Mouse (Mus musculus) embryonic facial prominence, embryonic 14.5 days (tissue): ENCODE measurements at regions not wholly inside any gene's neighbourhood (a gene's known extent, or its start where the extent isn't known, plus 50 kb on each side); places are given as distances from the start of the nearest gene placed in this dataset.

Source experiments
- ATAC-seq: fragments of 200-750 bp; cut with Nextera tagmentation; 2 replicates; pipeline ENCODE4 v1.8.0; 2017; ENCODE audit warnings: low read depth, moderate number of reproducible peaks, moderate TSS enrichment
- DNase-seq: peaks from one replicate; pipeline ENCODE4 v3.0.0-alpha.2; 2015; ENCODE audit warnings: low spot score
- H3K27ac ChIP-seq: fragments of 300-500 bp; sonication (generic); replicated peaks from 2 replicates; pipeline ENCODE4 v1.5.1; 2014; ENCODE audit warnings: low read depth, mild to moderate bottlenecking, low read length, moderate library complexity
- H3K27me3 ChIP-seq: fragments of 300-500 bp; sonication (generic); replicated peaks from 2 replicates; pipeline ENCODE4 v1.6.1; 2014; ENCODE audit warnings: low read length; ENCODE audit not compliant: control insufficient read depth, insufficient read depth
- H3K36me3 ChIP-seq: fragments of 300-500 bp; sonication (generic); 2 replicates; pipeline ENCODE4 v1.6.1; 2014; ENCODE audit warnings: low read length, mixed read lengths; ENCODE audit not compliant: control insufficient read depth, insufficient read depth
- H3K4me1 ChIP-seq: fragments of 300-500 bp; sonication (generic); 2 replicates; pipeline ENCODE4 v1.6.1; 2014; ENCODE audit warnings: antibody characterized with exemption, low read length; ENCODE audit not compliant: control insufficient read depth, insufficient read depth
- H3K4me2 ChIP-seq: fragments of 300-500 bp; sonication (generic); 2 replicates; pipeline ENCODE4 v1.6.1; 2014; ENCODE audit warnings: low read depth, mild to moderate bottlenecking, low read length, moderate library complexity, mixed read lengths
- H3K4me3 ChIP-seq: fragments of 300-500 bp; sonication (generic); 2 replicates; pipeline ENCODE4 v1.5.1; 2014; ENCODE audit warnings: low read depth, mild to moderate bottlenecking, low read length
- H3K9ac ChIP-seq: fragments of 300-500 bp; sonication (generic); 2 replicates; pipeline ENCODE4 v1.6.1; 2014; ENCODE audit warnings: low read depth, mild to moderate bottlenecking, low read length, moderate library complexity, mixed read lengths
- H3K9me3 ChIP-seq: fragments of 300-500 bp; sonication (generic); 2 replicates; pipeline ENCODE4 v1.6.1; 2016; ENCODE audit warnings: low read length; ENCODE audit not compliant: control insufficient read depth
- WGBS: fragments of 180-500 bp; shearing (Covaris S2); extraction: QIAGEN DNeasy Blood & Tissue Kit; methylation state at CpG from one replicate; pipeline ENCODE4 v1.1.7; 2014; 5-methylcytosine and 5-hydroxymethylcytosine counted together

- 62% methylated on average over 13 of the region's 13 CpGs for WGBS
- H3K27ac ChIP-seq, result no peak overlapping the region
- ATAC-seq (peak; percentile 75), DNase-seq (peak; percentile 56)
- H3K9ac ChIP-seq, result no peak overlapping the region
- no peak overlapping the region for H3K4me3 ChIP-seq
- H3K36me3 ChIP-seq, result no peaks in the 10 kb centered on the region
- 0 out of 2 replicates have a peak, but pooled peaks cover 8% of the 10 kb centered on the region for H3K4me1 ChIP-seq
- H3K27me3 ChIP-seq, result no peaks in the 10 kb centered on the region
- H3K9me3 ChIP-seq, result no peaks in the 10 kb centered on the region
- H3K4me2 ChIP-seq, result no peak overlapping the region
These were observed 121.6 kb downstream of the Mn1 start for GRCm38 (mm10) chr5:111538560-111539450.

DNA sequence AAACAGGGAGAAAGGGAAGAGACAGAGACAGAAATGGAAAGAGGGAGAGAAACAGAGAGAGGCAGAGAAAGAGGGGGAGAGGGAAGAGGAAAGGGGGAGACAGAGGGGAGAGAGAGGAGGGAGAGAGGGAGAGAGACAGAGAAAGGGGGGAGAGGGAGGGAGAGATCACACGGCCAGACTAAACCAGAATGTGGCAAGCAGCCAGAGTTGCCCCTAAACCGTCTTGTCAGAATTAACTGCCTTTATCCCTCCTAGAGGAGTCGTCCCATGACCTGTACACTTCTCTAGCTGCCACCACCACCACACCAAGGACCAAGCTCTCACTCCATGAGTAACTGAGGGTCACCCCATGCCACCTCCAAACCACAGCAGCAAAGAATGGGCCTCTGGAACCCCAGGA is 123.3 kb downstream of the Mn1 start:
- no peaks in the 10 kb centered on the region for H3K9me3 ChIP-seq
- H3K27ac ChIP-seq, result no peak overlapping the region
- DNase-seq (peak; percentile 51), ATAC-seq (no peak)
- no peaks in the 10 kb centered on the region for H3K36me3 ChIP-seq
- 14% methylated on average over 1 of the region's 3 CpGs for whole genome bisulfite sequencing
- H3K4me3 ChIP-seq, result no peak overlapping the region
- no peaks in the 10 kb centered on the region for H3K27me3 ChIP-seq
- H3K9ac ChIP-seq, result no peak overlapping the region
- H3K4me2 ChIP-seq, result no peak overlapping the region
- H3K4me1 ChIP-seq, result 0 out of 2 replicates have a peak, but pooled peaks cover 4% of the 10 kb centered on the region

- H3K9me3 ChIP-seq, result no peaks in the 10 kb centered on the region
- no peak overlapping the region for H3K4me2 ChIP-seq
- no peak overlapping the region for H3K9ac ChIP-seq
- no peaks in the 10 kb centered on the region for H3K4me1 ChIP-seq
- H3K4me3 ChIP-seq, result no peak overlapping the region
- no peak for DNase-seq
- no peaks in the 10 kb centered on the region for H3K27me3 ChIP-seq
- no peak overlapping the region for H3K27ac ChIP-seq
- no peaks in the 10 kb centered on the region for H3K36me3 ChIP-seq
- no peak for ATAC-seq
- WGBS, result 83% methylated on average over 3 of the region's 3 CpGs
These were observed 124.9 kb downstream of the Mn1 start for GRCm38 (mm10) chr5:111542077-111542476.

- Histone ChIP-seq H3K9me3 (no peaks in the 10 kb centered on the region), H3K4me3 (no peak overlapping the region), H3K4me1 (no peaks in the 10 kb centered on the region), H3K27ac (no peak overlapping the region), H3K9ac (no peak overlapping the region), H3K36me3 (no peaks in the 10 kb centered on the region), H3K4me2 (no peak overlapping the region), H3K27me3 (no peaks in the 10 kb centered on the region)
- DNase-seq (peak; percentile 34), ATAC-seq (no peak)
- 75% methylated on average over 9 of the region's 9 CpGs for WGBS
These were observed 126.7 kb downstream of the Mn1 start for GRCm38 (mm10) chr5:111543721-111544495.

DNA sequence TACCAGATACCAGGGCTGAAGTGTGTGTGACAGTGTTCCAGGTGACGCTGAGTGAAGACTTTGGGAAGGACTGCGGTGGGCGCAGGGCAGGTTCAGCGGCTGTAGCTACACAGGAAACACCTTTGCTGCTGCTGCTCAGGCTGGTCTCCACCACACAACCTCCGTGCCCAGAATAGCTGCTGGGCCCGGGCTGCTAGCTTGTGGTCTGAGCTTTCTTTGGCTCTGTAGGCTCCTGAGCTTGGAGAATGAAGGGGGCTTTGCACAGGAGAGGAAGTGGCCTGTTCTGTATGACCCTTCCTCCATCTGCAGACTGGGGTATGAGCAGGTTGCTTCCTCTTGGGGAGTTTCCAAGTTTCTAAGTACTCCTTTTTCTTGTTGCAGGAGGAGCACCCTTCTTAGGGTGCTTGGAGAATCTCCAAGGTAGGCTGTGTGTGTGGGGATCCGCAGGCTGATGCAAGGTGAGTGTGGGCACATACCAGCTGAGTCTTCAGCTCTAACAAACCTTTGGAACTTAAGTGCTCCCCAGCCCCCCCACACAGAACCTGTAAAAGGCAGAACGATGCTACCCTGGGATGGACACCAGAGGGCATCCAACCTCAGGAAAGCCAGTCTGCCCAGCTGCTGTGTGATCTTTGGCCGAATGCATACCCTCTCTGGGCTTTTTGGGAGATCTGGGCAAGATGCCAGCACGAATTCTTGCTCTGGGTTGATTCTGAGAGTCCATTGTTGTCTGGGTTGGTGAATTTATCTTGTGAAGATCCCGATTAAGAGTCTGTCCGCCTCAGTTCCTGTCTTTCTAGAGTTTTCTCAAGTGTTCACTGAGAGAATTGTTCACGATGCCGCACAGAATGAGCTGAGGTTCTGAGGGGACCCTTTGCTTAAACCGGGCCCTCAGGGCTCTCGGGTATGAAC is 136.6 kb downstream of the Mn1 start:
- Histone ChIP-seq H3K4me2 (no peak overlapping the region), H3K4me3 (no peak overlapping the region), H3K27ac (peak overlapping the region; percentile 74; the same call in 1 of the 2 replicates), H3K27me3 (no peaks in the 10 kb centered on the region), H3K9ac (no peak overlapping the region), H3K36me3 (no peaks in the 10 kb centered on the region), H3K4me1 (peaks cover 21% of the 10 kb centered on the region), H3K9me3 (no peaks in the 10 kb centered on the region)
- ATAC-seq (no peak), DNase-seq (no peak)
- 63% methylated on average over 16 of the region's 16 CpGs for WGBS

DNA sequence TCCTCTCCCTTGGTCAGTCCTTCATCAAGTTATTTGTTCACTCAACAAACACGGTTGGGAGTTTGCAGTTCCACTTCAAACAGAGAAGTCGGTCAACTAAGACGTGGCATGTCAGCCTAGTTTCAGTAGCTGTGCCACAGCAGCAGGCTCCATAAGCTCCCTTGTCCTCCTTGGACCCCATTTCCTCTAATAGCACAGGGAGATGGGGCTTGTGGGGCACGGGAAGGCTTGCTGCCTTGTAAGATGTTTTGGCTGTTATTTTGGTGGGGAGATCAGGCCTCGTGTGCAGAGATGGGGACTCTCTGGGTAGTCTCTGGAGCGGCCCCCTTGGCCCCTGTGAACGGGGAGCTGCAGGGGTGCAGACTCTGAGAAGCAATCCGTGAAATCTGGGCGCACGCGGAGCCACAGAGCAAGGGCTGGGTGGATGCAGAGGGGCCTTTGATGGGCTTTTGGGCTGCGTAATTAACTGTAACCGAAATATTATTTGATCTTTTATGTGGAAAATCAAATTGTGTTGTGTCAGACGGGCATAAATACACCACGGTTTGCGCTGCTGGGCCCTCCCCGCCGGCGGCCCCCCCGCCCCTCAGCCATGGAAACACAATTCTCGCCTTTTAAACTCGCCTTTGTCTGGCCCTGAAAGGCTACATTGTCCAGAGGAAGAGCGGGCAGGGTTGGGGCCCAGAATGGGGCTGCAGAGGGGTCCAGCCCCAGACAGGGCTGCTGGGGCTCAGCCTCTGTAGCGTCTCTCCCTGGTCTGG is 137.6 kb downstream of the Mn1 start:
- DNase-seq (peak; percentile 80), ATAC-seq (peak; percentile 91)
- Histone ChIP-seq H3K4me1 (peaks cover 21% of the 10 kb centered on the region), H3K9ac (peak overlapping the region; percentile 15; the same call in 1 of the 2 replicates), H3K27me3 (no peaks in the 10 kb centered on the region), H3K9me3 (no peaks in the 10 kb centered on the region), H3K36me3 (no peaks in the 10 kb centered on the region), H3K4me2 (peak overlapping the region; percentile 10; the same call in 1 of the 2 replicates), H3K4me3 (no peak overlapping the region), H3K27ac (peak overlapping the region; percentile 74)
- WGBS, result 15% methylated on average over 24 of the region's 24 CpGs

DNA sequence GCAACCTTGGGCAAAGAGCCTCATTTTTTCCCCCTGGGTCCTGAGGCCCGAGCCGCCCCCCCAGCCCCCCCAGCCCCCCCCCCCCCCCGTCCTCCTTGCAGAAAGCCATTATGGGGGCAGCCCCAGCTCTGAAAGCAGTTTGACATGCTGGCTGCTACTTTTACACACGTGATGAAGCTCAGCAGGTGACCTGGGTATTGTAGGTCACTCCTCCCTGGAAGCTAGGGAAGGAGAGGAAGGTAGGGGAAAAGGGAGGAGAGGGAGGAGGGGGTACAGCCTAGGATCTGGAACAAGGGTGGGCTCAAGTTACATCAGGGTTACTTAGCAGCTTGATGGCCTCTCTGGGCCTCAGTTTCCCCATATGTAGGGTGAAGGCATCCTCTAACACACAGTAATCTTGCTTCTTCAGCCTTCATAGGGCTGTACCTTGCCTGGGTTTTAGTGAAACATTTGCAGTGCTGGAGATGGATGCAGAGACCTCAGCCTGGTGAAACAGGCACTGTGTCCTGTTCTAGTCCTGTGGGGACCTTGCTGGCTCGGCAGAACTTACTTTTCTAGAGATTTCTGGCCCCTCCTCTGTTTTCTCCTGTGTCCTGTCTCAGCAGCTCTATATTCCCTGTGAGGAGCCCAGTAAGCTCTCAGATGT is 138.3 kb downstream of the Mn1 start:
- H3K4me1 ChIP-seq, result peaks cover 21% of the 10 kb centered on the region
- WGBS, result 8% methylated on average over 2 of the region's 5 CpGs
- peak overlapping the region; percentile 74 for H3K27ac ChIP-seq
- peak overlapping the region; percentile 10; the same call in 1 of the 2 replicates for H3K4me2 ChIP-seq
- H3K9ac ChIP-seq, result 0 out of 2 replicates have a peak overlapping the region, but pooled peaks have one; percentile 14
- H3K9me3 ChIP-seq, result no peaks in the 10 kb centered on the region
- no peaks in the 10 kb centered on the region for H3K36me3 ChIP-seq
- ATAC-seq (peak; percentile 45), DNase-seq (no peak)
- no peaks in the 10 kb centered on the region for H3K27me3 ChIP-seq
- no peak overlapping the region for H3K4me3 ChIP-seq
